ENCODE assay signal across 19 mouse cellular contexts in the genomic region with DNA sequence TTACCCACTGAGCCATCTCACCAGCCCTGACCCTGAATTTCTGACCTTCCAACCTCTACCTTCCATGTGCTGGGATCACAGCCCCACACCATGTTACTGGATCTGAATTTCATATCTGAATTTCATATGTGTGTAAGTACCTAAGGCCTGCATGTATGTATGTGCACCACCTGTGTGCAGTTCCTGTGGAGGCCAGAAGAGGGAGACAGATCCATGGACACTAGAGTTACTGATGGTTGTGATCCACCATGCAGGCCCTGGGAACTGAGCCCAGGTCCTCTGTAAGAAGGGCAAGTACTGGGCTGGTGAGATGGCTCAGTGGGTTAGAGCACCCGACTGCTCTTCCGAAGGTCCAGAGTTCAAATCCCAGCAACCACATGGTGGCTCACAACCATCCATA. TPM values are rescaled to one million over a fixed set of nuclear protein-coding genes. Genes with fewer than 3 reads are reported as not detected.
DNase-seq lines count a peak whose midpoint lies in the region; ATAC-seq and TF ChIP-seq lines count a peak whose summit lies in the region.
"Had no signal": no experiment of that assay in that cellular context is flagged by ENCODE, and none has a peak within 500 bp of the region (broad histone marks: within the 10 kb centered on the region; RNA-seq: fewer than 3 reads in every experiment).

No protein-coding gene starts in this region.

- no peak for DNase-seq in kidney, adult 2 months
- DNase-seq in midbrain, embryonic 11.5 days (ENCODE audit: low spot score, missing footprints) = peak; percentile 69
- no peak for DNase-seq in midbrain, postnatal 0 days (ENCODE audit: low spot score)
- DNase-seq in ES-CJ7 (ENCODE audit: low read depth, low spot score) = peak; percentile 64
- DNase-seq in stomach, postnatal 0 days (ENCODE audit: low spot score) = no peak
- DNase-seq in embryo, embryonic 9.5 days (ENCODE audit: extremely low spot score) = no peak
- DNase-seq: adrenal gland, adult 8-10 months; cerebellum, postnatal 10 days; gastrocnemius, postnatal 14 days; kidney, adult 9 months; lung, adult 18-20 months; thymus, adult 2 months had no signal

- ATAC-seq in kidney, embryonic 16.5 days (ENCODE audit: low FRiP score, low TSS enrichment) = no peak
- ATAC-seq in midbrain, embryonic 11.5 days (ENCODE audit: low FRiP score) = no peak
- no peak for ATAC-seq in midbrain, postnatal 0 days (ENCODE audit: low FRiP score)
- no peak for ATAC-seq in stomach, postnatal 0 days (ENCODE audit: low FRiP score, low TSS enrichment)
- ATAC-seq: forebrain, embryonic 14.5 days had no signal

- no peaks in the 10 kb centered on the region for H3K36me3 ChIP-seq in kidney, adult 2 months (ENCODE audit: control insufficient read depth, insufficient read depth, low read length)
- H3K36me3 ChIP-seq in kidney, embryonic 16.5 days (ENCODE audit: insufficient read depth, low read length) = no peaks in the 10 kb centered on the region
- no peaks in the 10 kb centered on the region for H3K36me3 ChIP-seq in midbrain, embryonic 11.5 days (ENCODE audit: control insufficient read depth, insufficient read depth, low read length)
- no peaks in the 10 kb centered on the region for H3K36me3 ChIP-seq in midbrain, postnatal 0 days (ENCODE audit: insufficient read depth, low read length)
- no peaks in the 10 kb centered on the region for H3K36me3 ChIP-seq in stomach, postnatal 0 days (ENCODE audit: control insufficient read depth, insufficient read depth, low read length)
- H3K36me3 ChIP-seq: embryonic facial prominence, embryonic 13.5 days; heart, embryonic 15.5 days; midbrain, embryonic 12.5 days; neural tube, embryonic 13.5 days had no signal

- H3K27me3 ChIP-seq in kidney, adult 2 months (replicated peaks; ENCODE audit: control insufficient read depth, insufficient read depth, low read length) = no peaks in the 10 kb centered on the region
- no peaks in the 10 kb centered on the region for H3K27me3 ChIP-seq in kidney, embryonic 16.5 days (ENCODE audit: insufficient read depth, low read length)
- H3K27me3 ChIP-seq in midbrain, embryonic 11.5 days (ENCODE audit: control insufficient read depth, insufficient read depth, low read length) = no peaks in the 10 kb centered on the region
- no peaks in the 10 kb centered on the region for H3K27me3 ChIP-seq in midbrain, postnatal 0 days (ENCODE audit: insufficient read depth, low read length)
- no peaks in the 10 kb centered on the region for H3K27me3 ChIP-seq in stomach, postnatal 0 days (ENCODE audit: control insufficient read depth, insufficient read depth, low read length)
- H3K27me3 ChIP-seq: embryonic facial prominence, embryonic 13.5 days; heart, embryonic 15.5 days; midbrain, embryonic 12.5 days; neural tube, embryonic 13.5 days had no signal

- no peaks in the 10 kb centered on the region for H3K9me3 ChIP-seq in kidney, embryonic 16.5 days (ENCODE audit: low read length)
- H3K9me3 ChIP-seq in midbrain, embryonic 11.5 days (ENCODE audit: control insufficient read depth, low read length) = no peaks in the 10 kb centered on the region
- H3K9me3 ChIP-seq in midbrain, postnatal 0 days (ENCODE audit: low read length) = no peaks in the 10 kb centered on the region
- H3K9me3 ChIP-seq in stomach, postnatal 0 days (ENCODE audit: control insufficient read depth, low read length) = no peaks in the 10 kb centered on the region
- H3K9me3 ChIP-seq: heart, embryonic 15.5 days had no signal

- no peak overlapping the region for H3K4me2 ChIP-seq in kidney, embryonic 16.5 days (replicated peaks; ENCODE audit: low read depth, low read length)
- no peak overlapping the region for H3K4me2 ChIP-seq in midbrain, embryonic 11.5 days
- no peak overlapping the region for H3K4me2 ChIP-seq in midbrain, postnatal 0 days (ENCODE audit: low read depth, low read length, poor library complexity, severe bottlenecking)
- no peak overlapping the region for H3K4me2 ChIP-seq in stomach, postnatal 0 days (replicated peaks; ENCODE audit: low read depth)
- H3K4me2 ChIP-seq: embryonic facial prominence, embryonic 13.5 days; heart, embryonic 15.5 days; midbrain, embryonic 12.5 days; neural tube, embryonic 13.5 days had no signal

- 0 out of 2 replicates have a peak, but pooled peaks have one; percentile 13 for TF ChIP-seq CTCF in kidney, adult 2 months (conservative IDR thresholded peaks at IDR 0.05; ENCODE audit: insufficient read depth, insufficient read length, low read depth, low read length)
- no peak for TF ChIP-seq CTCF in midbrain, postnatal 0 days (IDR thresholded peaks at IDR 0.05)
- TF ChIP-seq CTCF in stomach, postnatal 0 days (IDR thresholded peaks at IDR 0.05; ENCODE audit: low read depth) = peak; percentile 41

- no peak overlapping the region for H3K4me3 ChIP-seq in kidney, adult 2 months (ENCODE audit: insufficient read depth, low read depth, low read length)
- no peak overlapping the region for H3K4me3 ChIP-seq in kidney, embryonic 16.5 days (ENCODE audit: low read length)
- H3K4me3 ChIP-seq in midbrain, embryonic 11.5 days (ENCODE audit: low read depth, low read length) = no peak overlapping the region
- H3K4me3 ChIP-seq in midbrain, postnatal 0 days (ENCODE audit: low read depth, low read length) = no peak overlapping the region
- no peak overlapping the region for H3K4me3 ChIP-seq in stomach, postnatal 0 days (ENCODE audit: low read depth, low read length)
- H3K4me3 ChIP-seq: embryonic facial prominence, embryonic 13.5 days; heart, embryonic 15.5 days; midbrain, embryonic 12.5 days; neural tube, embryonic 13.5 days had no signal

- 100% methylated on average over 2 of the region's 2 CpGs for WGBS in kidney, adult 2 months
- 93% methylated on average over 2 of the region's 2 CpGs for WGBS in kidney, embryonic 16.5 days
- 100% methylated on average over 2 of the region's 2 CpGs for WGBS in midbrain, embryonic 11.5 days
- WGBS in midbrain, postnatal 0 days = 100% methylated on average over 2 of the region's 2 CpGs
- 100% methylated on average over 2 of the region's 2 CpGs for WGBS in stomach, postnatal 0 days

- H3K9ac ChIP-seq in kidney, embryonic 16.5 days (replicated peaks; ENCODE audit: low read length) = no peak overlapping the region
- no peak overlapping the region for H3K9ac ChIP-seq in midbrain, embryonic 11.5 days (ENCODE audit: low read length)
- no peak overlapping the region for H3K9ac ChIP-seq in midbrain, postnatal 0 days (replicated peaks; ENCODE audit: low read length, poor library complexity, severe bottlenecking)
- H3K9ac ChIP-seq in stomach, postnatal 0 days (ENCODE audit: low read length) = no peak overlapping the region
- H3K9ac ChIP-seq: embryonic facial prominence, embryonic 13.5 days; heart, embryonic 15.5 days; midbrain, embryonic 12.5 days; neural tube, embryonic 13.5 days had no signal

- no peak for TF ChIP-seq POLR2A in kidney, adult 2 months (IDR thresholded peaks at IDR 0.05; ENCODE audit: low read depth, low read length)

- no peak for TF ChIP-seq EP300 in stomach, postnatal 0 days (optimal IDR thresholded peaks at IDR 0.05)

- H3K27ac ChIP-seq in kidney, adult 2 months (ENCODE audit: insufficient read depth, low read depth, low read length) = no peak overlapping the region
- no peak overlapping the region for H3K27ac ChIP-seq in kidney, embryonic 16.5 days (ENCODE audit: low read length)
- no peak overlapping the region for H3K27ac ChIP-seq in midbrain, embryonic 11.5 days (ENCODE audit: low read depth, low read length)
- H3K27ac ChIP-seq in midbrain, postnatal 0 days (ENCODE audit: low read depth, low read length) = no peak overlapping the region
- no peak overlapping the region for H3K27ac ChIP-seq in stomach, postnatal 0 days (replicated peaks)
- H3K27ac ChIP-seq: embryonic facial prominence, embryonic 13.5 days; heart, embryonic 15.5 days; macrophage; midbrain, embryonic 12.5 days; neural tube, embryonic 13.5 days had no signal

- no peaks in the 10 kb centered on the region for H3K4me1 ChIP-seq in kidney, adult 2 months (ENCODE audit: control insufficient read depth, insufficient read depth, low read length)
- 0 out of 2 replicates have a peak, but pooled peaks cover 4% of the 10 kb centered on the region for H3K4me1 ChIP-seq in kidney, embryonic 16.5 days (ENCODE audit: insufficient read depth, low read length)
- no peaks in the 10 kb centered on the region for H3K4me1 ChIP-seq in midbrain, embryonic 11.5 days (ENCODE audit: control insufficient read depth, insufficient read depth, low read length)
- H3K4me1 ChIP-seq in midbrain, postnatal 0 days (ENCODE audit: insufficient read depth, low read length) = no peaks in the 10 kb centered on the region
- no peaks in the 10 kb centered on the region for H3K4me1 ChIP-seq in stomach, postnatal 0 days (replicated peaks; ENCODE audit: control insufficient read depth, insufficient read depth)
- H3K4me1 ChIP-seq: embryonic facial prominence, embryonic 13.5 days; midbrain, embryonic 12.5 days; neural tube, embryonic 13.5 days had no signal

RNA-seq across cellular contexts. Expression of a gene that starts 16.1 kb away (rescaled TPM):
- polyA plus RNA-seq in kidney, adult 2 months (2012; rRNA removed) = 51.5 and 54.2 TPM in 2 replicates
- polyA plus RNA-seq in kidney, embryonic 16.5 days (2015; fragmentation: Nextera tagmentation; extraction: Ambion mirVana) = 8.9 and 9.4 TPM in 2 replicates
- 15.0 and 19.8 TPM in 2 replicates for polyA plus RNA-seq in midbrain, embryonic 11.5 days (2014; fragmentation: Nextera tagmentation; extraction: Ambion mirVana)
- 64.1 and 88.3 TPM in 2 replicates for total RNA-seq in midbrain, postnatal 0 days (2014; rRNA removed)
- 29.1 and 35.6 TPM in 2 replicates for polyA plus RNA-seq in midbrain, postnatal 0 days (2015; fragmentation: Nextera tagmentation; extraction: Ambion mirVana)
- polyA plus RNA-seq in stomach, postnatal 0 days (2015; fragmentation: Nextera tagmentation; extraction: Ambion mirVana) = 4.5 and 6.0 TPM in 2 replicates

RNA-seq across cellular contexts. Expression of a gene that starts 56.4 kb away (rescaled TPM):
- polyA plus RNA-seq in kidney, adult 2 months (2012; rRNA removed) = 226 and 357 TPM in 2 replicates
- polyA plus RNA-seq in kidney, embryonic 16.5 days (2015; fragmentation: Nextera tagmentation; extraction: Ambion mirVana) = 20.7 and 25.7 TPM in 2 replicates
- 15.1 and 17.2 TPM in 2 replicates for polyA plus RNA-seq in midbrain, embryonic 11.5 days (2014; fragmentation: Nextera tagmentation; extraction: Ambion mirVana)
- total RNA-seq in midbrain, postnatal 0 days (2014; rRNA removed) = 30.6 and 36.2 TPM in 2 replicates
- polyA plus RNA-seq in midbrain, postnatal 0 days (2015; fragmentation: Nextera tagmentation; extraction: Ambion mirVana) = 17.9 TPM in 2 replicates
- polyA plus RNA-seq in stomach, postnatal 0 days (2015; fragmentation: Nextera tagmentation; extraction: Ambion mirVana) = 10.4 and 11.8 TPM in 2 replicates

Comparison
In these comparisons a context has a peak if more than half of its experiments do, and no peak if none do; other contexts are left out.
1. DNase-seq: peak in midbrain, embryonic 11.5 days (single experiment) and ES-CJ7 (single experiment); none in kidney, adult 2 months (single experiment), midbrain, postnatal 0 days (single experiment), stomach, postnatal 0 days (single experiment) and embryo, embryonic 9.5 days (single experiment).